Mouse (Mus musculus) ES-Bruce4 (cell line): Measurements from ENCODE around the gene Fbxo11.

Experiments
- CTCF ChIP-seq: IDR thresholded peaks from one replicate; pipeline ENCODE4 v1.8.1; 2011; ENCODE audit warnings: low read depth, low read length
- EP300 ChIP-seq: IDR thresholded peaks from 2 replicates; pipeline ENCODE4 v1.6.1; 2011; ENCODE audit warnings: low read depth, low read length; ENCODE audit not compliant: insufficient read depth
- POLR2A ChIP-seq: IDR thresholded peaks from one replicate; pipeline ENCODE4 v1.8.1; 2011; ENCODE audit warnings: low read length; ENCODE audit not compliant: insufficient read depth

DNA sequence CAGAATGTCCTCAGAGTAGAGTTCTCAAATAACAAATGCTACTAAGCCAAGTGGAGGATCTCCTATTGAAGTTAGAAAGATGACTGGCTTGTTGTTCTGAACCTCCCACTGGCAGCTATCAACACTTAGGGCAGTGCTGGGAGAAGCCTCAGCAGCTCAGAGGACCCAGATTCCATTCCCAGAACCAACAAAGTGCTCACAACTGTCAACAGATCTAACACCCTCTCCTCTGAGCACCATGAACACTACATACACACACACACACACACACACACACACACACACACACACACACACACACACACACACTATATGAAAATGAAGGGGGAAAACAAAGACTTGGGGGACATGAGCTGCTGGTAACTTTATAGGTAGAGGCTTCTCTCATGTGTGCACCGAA is 60.2 kb downstream of the Fbxo11 start:
- TF ChIP-seq CTCF (no peak), POLR2A (no peak), EP300 (no peak)
